Mouse (Mus musculus): ENCODE measurements around the gene Pth1r. TPM values are rescaled to one million over a fixed set of nuclear protein-coding genes. Genes with fewer than 3 reads are reported as not detected.
A peak's percentile ranks its signal among the peaks of the same experiment; 100 is the strongest.
"Not testable (repeated sequence)": the region's sequence is repeated elsewhere in the genome, so short reads cannot be mapped to it uniquely, and the experiment has no call there.

Gene Pth1r
- total RNA-seq, 2 experiments from 2014 or later = not detected

- no peak for ATAC-seq (replicated peaks; ENCODE audit: low FRiP score, poor library complexity, severe bottlenecking)
These were observed 60.5 kb downstream of the Pth1r start for GRCm38 (mm10) chr9:110686472-110686871.

DNA sequence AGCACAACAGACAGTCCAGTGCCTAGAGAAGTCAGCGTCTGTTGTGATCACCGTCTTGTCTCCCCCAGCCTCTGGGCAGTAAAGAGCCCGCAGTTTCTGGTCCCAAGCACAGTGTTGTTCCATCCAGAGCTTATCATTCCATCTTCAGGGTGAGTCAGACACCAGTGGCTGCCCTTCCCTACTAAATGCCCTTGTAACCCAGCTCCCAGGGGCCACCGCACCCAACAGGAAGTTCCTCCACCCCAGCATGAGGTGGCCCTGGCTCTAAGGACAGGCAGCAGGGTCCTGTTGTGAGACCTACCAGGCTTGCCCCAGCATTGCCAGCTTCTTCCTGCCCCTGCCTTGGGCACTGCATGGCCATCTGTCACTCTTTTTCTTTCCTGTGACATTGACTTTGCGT lies 61.4 kb downstream of the Pth1r start:
- no peak for ATAC-seq (replicated peaks; ENCODE audit: low FRiP score, poor library complexity, severe bottlenecking)

DNA sequence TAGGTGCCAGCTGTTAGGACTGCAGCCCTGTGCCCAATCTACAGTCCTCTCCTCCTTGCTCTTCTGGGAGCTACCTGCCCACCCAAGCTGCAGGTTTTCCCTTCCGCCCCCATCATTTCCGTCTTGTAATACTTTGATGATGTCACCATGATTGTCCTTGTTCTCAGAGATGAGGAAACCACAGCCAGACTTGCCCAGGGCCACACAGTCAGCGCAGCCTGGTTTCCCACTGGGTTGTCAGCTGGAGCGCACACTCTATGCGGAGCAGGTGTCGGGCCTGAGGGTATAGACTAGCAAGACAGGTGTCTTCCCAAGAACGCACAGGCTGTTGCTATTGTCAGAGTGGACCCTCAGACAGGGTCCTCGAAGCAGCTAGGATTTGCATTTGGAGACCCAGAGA lies 61.8 kb downstream of the Pth1r start:
- no peak for ATAC-seq (replicated peaks; ENCODE audit: low FRiP score, poor library complexity, severe bottlenecking)

DNA sequence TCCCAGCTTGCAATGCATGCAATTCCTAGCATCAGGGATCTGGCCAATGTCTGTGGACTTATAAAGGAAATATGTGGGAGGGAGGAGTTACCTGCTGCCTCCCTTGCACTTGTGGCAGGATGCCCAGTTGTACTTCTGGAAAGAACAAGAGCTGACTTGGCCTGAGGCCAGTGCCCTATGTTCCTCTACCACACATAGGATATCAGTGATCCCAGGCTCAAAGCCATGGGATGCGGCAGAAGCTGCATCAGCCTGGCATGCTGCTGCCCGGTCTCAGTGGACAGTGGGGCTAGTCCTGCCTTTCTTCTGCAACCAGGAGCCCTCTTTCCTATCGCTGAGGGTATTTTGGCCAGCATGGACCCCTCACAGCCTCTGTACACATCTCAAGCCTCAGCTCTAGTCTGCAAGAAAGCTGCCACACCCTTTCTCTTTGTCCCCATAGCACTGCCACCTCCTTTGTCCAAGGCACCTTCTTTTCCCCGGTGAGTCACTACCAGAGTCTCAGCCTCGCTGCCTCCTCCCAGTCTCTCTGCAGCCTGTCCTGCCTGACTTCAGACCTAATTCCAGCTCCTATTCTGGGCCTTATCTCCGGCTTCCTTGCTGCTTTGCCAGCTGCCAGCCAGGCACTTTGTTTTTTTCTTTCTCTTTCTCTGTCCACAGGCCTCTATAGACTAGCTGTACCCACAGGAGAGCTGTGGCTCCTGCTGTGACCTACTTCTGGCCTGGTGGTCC lies 62.7 kb downstream of the Pth1r start:
- ATAC-seq (replicated peaks; ENCODE audit: low FRiP score, poor library complexity, severe bottlenecking) = no peak

DNA sequence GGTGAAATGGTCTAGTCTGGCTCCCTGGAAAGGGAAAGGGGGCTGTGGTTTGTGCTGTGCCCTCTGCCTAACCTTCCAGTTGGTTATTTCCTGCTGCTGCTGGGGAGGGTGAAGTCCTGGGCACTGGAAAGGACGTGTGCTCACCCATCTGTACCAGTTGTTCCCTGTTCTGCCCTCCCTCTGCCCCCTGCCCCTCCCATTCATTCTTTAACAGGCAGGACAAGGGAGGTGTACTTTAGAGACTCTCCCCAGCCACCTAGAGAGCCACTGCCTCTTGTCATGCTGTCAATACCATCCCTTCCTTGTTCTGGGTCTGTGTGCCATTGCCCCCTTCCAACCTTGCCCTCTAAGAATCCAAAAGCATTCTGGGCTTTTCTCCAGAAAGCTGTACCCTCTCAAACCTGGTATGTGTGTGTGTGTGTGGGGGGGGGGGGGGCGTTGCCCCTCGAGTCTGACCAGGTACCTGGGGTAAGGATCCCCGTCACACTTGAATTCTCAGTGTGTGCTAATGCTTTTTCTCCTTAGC lies 63.3 kb downstream of the Pth1r start:
- ATAC-seq (replicated peaks; ENCODE audit: low FRiP score, poor library complexity, severe bottlenecking) = no peak

DNA sequence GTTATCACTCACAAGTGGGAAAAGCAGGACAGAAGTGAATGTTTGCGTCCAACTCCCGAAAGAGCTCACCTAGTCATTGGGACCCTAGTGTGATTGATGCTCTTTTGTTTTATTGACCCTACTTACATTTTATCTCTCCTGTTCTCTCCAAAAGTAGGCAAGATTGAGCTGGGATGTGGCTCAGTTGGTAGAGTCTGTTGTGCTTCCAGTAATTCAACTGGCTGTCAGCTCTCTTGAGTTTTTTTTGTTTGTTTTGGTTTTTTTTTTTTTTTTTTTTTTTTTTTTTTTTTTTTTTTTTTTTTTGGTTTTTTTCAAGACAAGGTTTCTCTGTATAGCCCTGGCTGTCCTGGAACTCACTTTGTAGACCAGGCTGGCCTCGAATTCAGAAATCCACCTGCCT lies 64.2 kb downstream of the Pth1r start:
- not testable (repeated sequence) for ATAC-seq (replicated peaks; ENCODE audit: low FRiP score, poor library complexity, severe bottlenecking)

GRCm38 (mm10) chr9:110682255-110682654 lies 64.7 kb downstream of the Pth1r start:
- ATAC-seq (replicated peaks; ENCODE audit: low FRiP score, poor library complexity, severe bottlenecking) = no peak

GRCm38 (mm10) chr9:110681817-110682216 lies 65.1 kb downstream of the Pth1r start:
- ATAC-seq (replicated peaks; ENCODE audit: low FRiP score, poor library complexity, severe bottlenecking) = no peak

- ATAC-seq (replicated peaks; ENCODE audit: low FRiP score, poor library complexity, severe bottlenecking) = no peak
These were observed 66.0 kb downstream of the Pth1r start for GRCm38 (mm10) chr9:110680736-110681507.

DNA sequence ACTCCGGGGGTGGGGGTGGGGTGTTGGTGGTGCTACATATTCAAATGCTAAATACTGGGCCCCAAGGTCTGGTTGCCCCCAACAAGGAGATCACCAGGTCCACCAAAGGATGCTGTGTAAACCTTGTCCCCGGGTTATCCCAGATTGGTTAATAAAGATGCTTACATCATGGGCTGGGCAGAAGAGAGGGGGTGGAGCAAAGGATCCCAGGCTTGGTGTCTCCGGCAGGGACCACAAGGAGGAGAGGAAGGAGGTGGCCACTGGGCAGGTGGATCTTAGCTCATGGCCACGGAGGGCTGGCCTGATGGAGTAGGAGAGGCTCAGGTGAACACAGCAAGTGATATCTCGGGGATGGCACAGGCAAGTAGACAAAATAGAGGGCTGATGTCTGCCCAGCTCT lies 68.1 kb downstream of the Pth1r start:
- ATAC-seq (replicated peaks; ENCODE audit: low FRiP score, poor library complexity, severe bottlenecking) = no peak

- peak; percentile 73 for ATAC-seq (replicated peaks; ENCODE audit: low FRiP score, poor library complexity, severe bottlenecking)
These were observed 70.4 kb downstream of the Pth1r start for GRCm38 (mm10) chr9:110676492-110676911.

- no peak for ATAC-seq (replicated peaks; ENCODE audit: low FRiP score, poor library complexity, severe bottlenecking)
These were observed 73.7 kb downstream of the Pth1r start for GRCm38 (mm10) chr9:110673107-110673752.

GRCm38 (mm10) chr9:110672462-110673106 lies 74.4 kb downstream of the Pth1r start:
- ATAC-seq (replicated peaks; ENCODE audit: low FRiP score, poor library complexity, severe bottlenecking) = peak; percentile 63

Other genes starting within 250 kb of the Pth1r start
- gene Setd2, start 214.5 kb downstream of the Pth1r start, total RNA-seq (2015; ENCODE audit: low replicate concordance) = 69.6 and 79.0 TPM in 2 replicates
- 82.8 and 140 TPM in 2 replicates for gene Setd2, start 214.5 kb downstream of the Pth1r start, total RNA-seq (2017; ENCODE audit: low replicate concordance)
- 2.3 and 2.9 TPM in 2 replicates for gene Nradd, start 122.7 kb downstream of the Pth1r start, total RNA-seq (2015; ENCODE audit: low replicate concordance)
- gene Nradd, start 122.7 kb downstream of the Pth1r start, total RNA-seq (2017; ENCODE audit: low replicate concordance) = 1.1 TPM in 1 of 2 replicates, not detected in the other
- gene Nbeal2, start 93.0 kb downstream of the Pth1r start, total RNA-seq (2015; ENCODE audit: low replicate concordance) = 6.9 and 15.6 TPM in 2 replicates
- 12.0 and 12.4 TPM in 2 replicates for gene Nbeal2, start 93.0 kb downstream of the Pth1r start, total RNA-seq (2017; ENCODE audit: low replicate concordance)
- 14.0 and 58.5 TPM in 2 replicates for gene Ccdc12, start 90.6 kb downstream of the Pth1r start, total RNA-seq (2015; ENCODE audit: low replicate concordance)
- gene Ccdc12, start 90.6 kb downstream of the Pth1r start, total RNA-seq (2017; ENCODE audit: low replicate concordance) = 20.8 and 29.3 TPM in 2 replicates
- not detected in 2 replicates for gene Myl3, start 5.3 kb downstream of the Pth1r start, total RNA-seq (2015; ENCODE audit: low replicate concordance)
- not detected in 2 replicates for gene Myl3, start 5.3 kb downstream of the Pth1r start, total RNA-seq (2017; ENCODE audit: low replicate concordance)
- gene Prss42, start 51.0 kb upstream of the Pth1r start, total RNA-seq (2015; ENCODE audit: low replicate concordance) = not detected in 2 replicates
- not detected in 2 replicates for gene Prss42, start 51.0 kb upstream of the Pth1r start, total RNA-seq (2017; ENCODE audit: low replicate concordance)
- not detected in 2 replicates for gene Prss44, start 66.8 kb upstream of the Pth1r start, total RNA-seq (2015; ENCODE audit: low replicate concordance)
- gene Prss44, start 66.8 kb upstream of the Pth1r start, total RNA-seq (2017; ENCODE audit: low replicate concordance) = not detected in 2 replicates
- not detected in 2 replicates for gene Prss43, start 79.5 kb upstream of the Pth1r start, total RNA-seq (2015; ENCODE audit: low replicate concordance)
- gene Prss43, start 79.5 kb upstream of the Pth1r start, total RNA-seq (2017; ENCODE audit: low replicate concordance) = not detected in 2 replicates
- not detected in 2 replicates for gene Prss45, start 87.4 kb upstream of the Pth1r start, total RNA-seq (2015; ENCODE audit: low replicate concordance)
- gene Prss45, start 87.4 kb upstream of the Pth1r start, total RNA-seq (2017; ENCODE audit: low replicate concordance) = not detected in 2 replicates
- gene Prss46, start 97.4 kb upstream of the Pth1r start, total RNA-seq (2015; ENCODE audit: low replicate concordance) = not detected in 2 replicates
- not detected in 2 replicates for gene Prss46, start 97.4 kb upstream of the Pth1r start, total RNA-seq (2017; ENCODE audit: low replicate concordance)
- gene Prss50, start 110.8 kb upstream of the Pth1r start, total RNA-seq (2015; ENCODE audit: low replicate concordance) = 7.7 TPM in 1 of 2 replicates, not detected in the other
- gene Prss50, start 110.8 kb upstream of the Pth1r start, total RNA-seq (2017; ENCODE audit: low replicate concordance) = not detected in 2 replicates
- 0.63 TPM in 1 of 2 replicates, not detected in the other for gene Als2cl, start 132.7 kb upstream of the Pth1r start, total RNA-seq (2015; ENCODE audit: low replicate concordance)
- gene Als2cl, start 132.7 kb upstream of the Pth1r start, total RNA-seq (2017; ENCODE audit: low replicate concordance) = not detected in 2 replicates
- not detected in 2 replicates for gene Tmie, start 133.0 kb upstream of the Pth1r start, total RNA-seq (2015; ENCODE audit: low replicate concordance)
- not detected in 2 replicates for gene Tmie, start 133.0 kb upstream of the Pth1r start, total RNA-seq (2017; ENCODE audit: low replicate concordance)
- gene Fam240a, start 169.7 kb upstream of the Pth1r start, total RNA-seq (2015; ENCODE audit: low replicate concordance) = not detected in 2 replicates
- gene Fam240a, start 169.7 kb upstream of the Pth1r start, total RNA-seq (2017; ENCODE audit: low replicate concordance) = not detected in 2 replicates
- gene Tdgf1, start 199.0 kb upstream of the Pth1r start, total RNA-seq (2015; ENCODE audit: low replicate concordance) = not detected in 2 replicates
- not detected in 2 replicates for gene Tdgf1, start 199.0 kb upstream of the Pth1r start, total RNA-seq (2017; ENCODE audit: low replicate concordance)
- not detected in 2 replicates for gene Lrrc2, start 204.4 kb upstream of the Pth1r start, total RNA-seq (2015; ENCODE audit: low replicate concordance)
- gene Lrrc2, start 204.4 kb upstream of the Pth1r start, total RNA-seq (2017; ENCODE audit: low replicate concordance) = 0.42 TPM in 1 of 2 replicates, not detected in the other
- gene Rtp3, start 243.4 kb upstream of the Pth1r start, total RNA-seq (2015; ENCODE audit: low replicate concordance) = not detected in 2 replicates
- gene Rtp3, start 243.4 kb upstream of the Pth1r start, total RNA-seq (2017; ENCODE audit: low replicate concordance) = not detected in 2 replicates

All from erythroblast, adult 5-6 weeks (primary cell).